ENCODE assay signal across 9 mouse cellular contexts in genomic region chr13:71050646-71051045, GRCm38 (mm10).
A peak's percentile ranks its signal among the peaks of the same experiment; 100 is the strongest.
DNase-seq lines count a peak whose midpoint lies in the region; ATAC-seq and TF ChIP-seq lines count a peak whose summit lies in the region.
"Had no signal": no experiment of that assay in that cellular context is flagged by ENCODE, and none has a peak within 500 bp of the region (broad histone marks: within the 10 kb centered on the region; RNA-seq: fewer than 3 reads in every experiment).

No protein-coding gene starts in this region.

- H3K27me3 ChIP-seq in heart, embryonic 12.5 days (replicated peaks), result no peaks in the 10 kb centered on the region
- no peaks in the 10 kb centered on the region for H3K27me3 ChIP-seq in lung, postnatal 0 days (replicated peaks; ENCODE audit: insufficient read depth, low read length)
- H3K27me3 ChIP-seq in embryonic facial prominence, embryonic 15.5 days, result peaks cover 4% of the 10 kb centered on the region
- no peaks in the 10 kb centered on the region for H3K27me3 ChIP-seq in stomach, embryonic 15.5 days (replicated peaks)
- H3K27me3 ChIP-seq: megakaryocyte, embryonic 14.5 days had no signal

- 53% methylated on average over 13 of the region's 13 CpGs for WGBS in heart, embryonic 12.5 days
- WGBS in lung, postnatal 0 days, result 18% methylated on average over 13 of the region's 13 CpGs
- 23% methylated on average over 13 of the region's 13 CpGs for WGBS in embryonic facial prominence, embryonic 15.5 days
- WGBS in stomach, embryonic 15.5 days, result 32% methylated on average over 13 of the region's 13 CpGs

- intact Hi-C loops in gastrocnemius, postnatal 36 days (cut with DNase I), result no loop called here

- DNase-seq in heart, adult 11 months, result no peak
- peak; percentile 26 for DNase-seq in lung, postnatal 0 days (ENCODE audit: low spot score)
- DNase-seq in lung, postnatal 25 days (ENCODE audit: low spot score), result no peak
- no peak for DNase-seq in layer of hippocampus, adult 18-20 months (ENCODE audit: low spot score in 2 of 2)
- DNase-seq in gastrocnemius, postnatal 36 days, result no peak

- H3K9me3 ChIP-seq in heart, embryonic 12.5 days (replicated peaks), result no peaks in the 10 kb centered on the region
- H3K9me3 ChIP-seq in lung, postnatal 0 days (ENCODE audit: low read length), result no peaks in the 10 kb centered on the region
- H3K9me3 ChIP-seq in embryonic facial prominence, embryonic 15.5 days (replicated peaks), result no peaks in the 10 kb centered on the region
- no peaks in the 10 kb centered on the region for H3K9me3 ChIP-seq in stomach, embryonic 15.5 days

- no peak for ATAC-seq in heart, embryonic 12.5 days (ENCODE audit: insufficient number of reproducible peaks, low FRiP score)
- no peak for ATAC-seq in lung, postnatal 0 days
- no peak for ATAC-seq in embryonic facial prominence, embryonic 15.5 days (ENCODE audit: insufficient number of reproducible peaks, low FRiP score, low TSS enrichment, low read depth)
- ATAC-seq in stomach, embryonic 15.5 days (ENCODE audit: insufficient read depth, low FRiP score, low read depth), result no peak

- H3K4me3 ChIP-seq in heart, embryonic 12.5 days, result no peak overlapping the region
- no peak overlapping the region for H3K4me3 ChIP-seq in lung, postnatal 0 days (ENCODE audit: low read depth, low read length)
- H3K4me3 ChIP-seq in embryonic facial prominence, embryonic 15.5 days (replicated peaks), result peak overlapping the region; percentile 17
- H3K4me3 ChIP-seq in stomach, embryonic 15.5 days (replicated peaks), result no peak overlapping the region; the same call in 1 of the 2 replicates
- H3K4me3 ChIP-seq: megakaryocyte, embryonic 14.5 days had no signal

- H3K4me2 ChIP-seq in heart, embryonic 12.5 days, result peak overlapping the region; percentile 17
- H3K4me2 ChIP-seq in lung, postnatal 0 days (replicated peaks; ENCODE audit: low read depth, low read length), result peak overlapping the region; percentile 4; the same call in 1 of the 2 replicates
- peak overlapping the region; percentile 39 for H3K4me2 ChIP-seq in embryonic facial prominence, embryonic 15.5 days (replicated peaks)
- H3K4me2 ChIP-seq in stomach, embryonic 15.5 days, result peak overlapping the region; percentile 1; the same call in 1 of the 2 replicates

- H3K27ac ChIP-seq in heart, embryonic 12.5 days (ENCODE audit: poor library complexity, severe bottlenecking), result no peak overlapping the region
- no peak overlapping the region for H3K27ac ChIP-seq in lung, postnatal 0 days (ENCODE audit: low read length)
- H3K27ac ChIP-seq in embryonic facial prominence, embryonic 15.5 days (replicated peaks), result no peak overlapping the region
- no peak overlapping the region for H3K27ac ChIP-seq in stomach, embryonic 15.5 days

- no peaks in the 10 kb centered on the region for H3K36me3 ChIP-seq in heart, embryonic 12.5 days
- H3K36me3 ChIP-seq in lung, postnatal 0 days (ENCODE audit: insufficient read depth, low read length), result no peaks in the 10 kb centered on the region
- no peaks in the 10 kb centered on the region for H3K36me3 ChIP-seq in embryonic facial prominence, embryonic 15.5 days
- H3K36me3 ChIP-seq in stomach, embryonic 15.5 days, result no peaks in the 10 kb centered on the region

- no peaks in the 10 kb centered on the region for H3K4me1 ChIP-seq in heart, embryonic 12.5 days (replicated peaks)
- H3K4me1 ChIP-seq in lung, postnatal 0 days (ENCODE audit: insufficient read depth, low read depth, low read length), result no peaks in the 10 kb centered on the region
- no peaks in the 10 kb centered on the region for H3K4me1 ChIP-seq in embryonic facial prominence, embryonic 15.5 days
- H3K4me1 ChIP-seq in stomach, embryonic 15.5 days, result no peaks in the 10 kb centered on the region
- H3K4me1 ChIP-seq: megakaryocyte, embryonic 14.5 days had no signal

- no peak overlapping the region for H3K9ac ChIP-seq in heart, embryonic 12.5 days
- H3K9ac ChIP-seq in lung, postnatal 0 days (replicated peaks; ENCODE audit: low read depth), result no peak overlapping the region
- H3K9ac ChIP-seq in embryonic facial prominence, embryonic 15.5 days, result no peak overlapping the region
- no peak overlapping the region for H3K9ac ChIP-seq in stomach, embryonic 15.5 days

- no peak for TF ChIP-seq CTCF in lung, postnatal 0 days (IDR thresholded peaks at IDR 0.05)

- no peak for TF ChIP-seq EP300 in lung, postnatal 0 days (IDR thresholded peaks at IDR 0.05)
